Mouse (Mus musculus) leukemia stem cell, adult 10-12 weeks (primary cell): ENCODE results near the gene Ccer1. TPM values are rescaled to one million over a fixed set of nuclear protein-coding genes. Genes with fewer than 3 reads are reported as not detected.

Experiments used
- polyA plus RNA-seq: library from polyadenylated mRNA; stranded (reverse); fragments of >175 nt; gene quantifications from 2 replicates; pipeline ENCODE4 v1.2.3, GENCODE M21; 2012; ENCODE audit warnings: low replicate concordance

Ccer1 gene
- polyA plus RNA-seq: not detected in 2 replicates

DNA sequence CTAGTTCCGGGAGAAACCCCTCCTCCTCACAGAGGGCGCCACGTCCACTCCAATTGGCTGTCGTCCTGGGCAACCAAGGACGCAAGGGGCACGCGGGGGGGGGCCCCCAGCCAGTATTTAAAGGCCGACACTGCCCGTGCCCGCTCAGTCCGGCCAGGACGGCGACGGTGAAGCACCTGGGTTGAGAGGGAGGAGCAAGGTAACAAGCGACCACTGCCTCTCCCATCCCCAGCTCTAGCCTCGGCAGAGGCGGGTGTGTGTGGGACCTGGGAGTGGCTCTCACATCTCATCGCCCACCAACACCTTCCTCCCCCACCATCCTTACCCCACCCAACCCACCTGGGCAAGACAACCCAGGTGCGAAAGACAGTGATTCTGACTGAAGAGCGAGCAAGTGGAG, at the start of gene Ccer1:
Gene Ccer1, plus strand, starts transcription at position 147 of the 400 bp plus-strand sequence.

DNA sequence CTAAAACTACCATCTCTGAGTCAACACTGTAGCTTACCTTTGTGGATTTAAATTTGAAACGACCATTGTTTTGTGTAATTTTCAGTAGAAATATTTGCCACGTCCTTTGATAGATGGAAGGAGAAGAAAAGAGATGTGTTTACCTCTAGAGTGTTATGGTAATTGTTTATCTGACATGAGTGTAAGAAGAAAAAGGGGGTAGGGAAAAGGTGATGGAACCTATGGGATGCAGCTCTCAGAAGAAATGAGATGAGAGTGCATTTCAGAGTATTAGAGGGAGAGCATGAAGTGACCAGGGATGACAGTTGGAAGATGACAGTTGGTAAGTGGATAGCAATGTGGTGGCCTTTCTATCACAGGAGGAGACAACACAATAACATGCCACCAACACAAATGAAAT, 49.1 kb upstream of the Ccer1 start, which contains the start of gene Epyc:
Gene Epyc, plus strand, starts transcription at position 301 of the 400 bp plus-strand sequence.

GRCm38 (mm10) chr10:97726655-97727054, 33.8 kb downstream of the Ccer1 start, which contains the start of gene C030005K15Rik:
TSS of gene C030005K15Rik (minus strand) at chr10:97726755.

Other genes with a start within 250 kb of the Ccer1 start
- not detected in 2 replicates for gene Dcn, start 213.4 kb upstream of the Ccer1 start, polyA plus RNA-seq
- gene Lum, start 127.9 kb upstream of the Ccer1 start, polyA plus RNA-seq: not detected in 2 replicates
- not detected in 2 replicates for gene Kera, start 86.2 kb upstream of the Ccer1 start, polyA plus RNA-seq
- not detected in 2 replicates for gene Epyc, start 49.0 kb upstream of the Ccer1 start, polyA plus RNA-seq
- not detected in 2 replicates for gene C030005K15Rik, start 33.7 kb downstream of the Ccer1 start, polyA plus RNA-seq